Mouse (Mus musculus) stomach, postnatal 0 days (tissue): ENCODE measurements at regions not wholly inside any gene's neighbourhood (a gene's known extent, or its start where the extent isn't known, plus 50 kb on each side); places are given as distances from the start of the nearest gene placed in this dataset.

Source experiments
- ATAC-seq: fragments of 200-750 bp; cut with Nextera tagmentation; 2 replicates; pipeline ENCODE4 v1.8.0; 2017; ENCODE audit not compliant: low FRiP score, low TSS enrichment
- DNase-seq: peaks from one replicate; pipeline ENCODE4 v3.0.0-alpha.2; 2016; ENCODE audit warnings: low spot score
- H3K27ac ChIP-seq: fragments of 300-500 bp; sonication (generic); replicated peaks from 2 replicates; pipeline ENCODE4 v1.5.1; 2014; ENCODE audit warnings: mild to moderate bottlenecking, control low read depth
- H3K27me3 ChIP-seq: fragments of 300-500 bp; sonication (generic); 2 replicates; pipeline ENCODE4 v1.6.1; 2014; ENCODE audit warnings: low read length; ENCODE audit not compliant: control insufficient read depth, insufficient read depth
- H3K36me3 ChIP-seq: fragments of 300-500 bp; sonication (generic); 2 replicates; pipeline ENCODE4 v1.6.1; 2014; ENCODE audit warnings: low read length, mixed read lengths; ENCODE audit not compliant: control insufficient read depth, insufficient read depth
- H3K4me1 ChIP-seq: fragments of 300-500 bp; sonication (generic); replicated peaks from 2 replicates; pipeline ENCODE4 v1.6.1; 2014; ENCODE audit warnings: antibody characterized with exemption; ENCODE audit not compliant: control insufficient read depth, insufficient read depth
- H3K4me2 ChIP-seq: fragments of 300-500 bp; sonication (generic); replicated peaks from 2 replicates; pipeline ENCODE4 v1.6.1; 2014; ENCODE audit warnings: low read depth, mild to moderate bottlenecking, control low read depth, moderate library complexity
- H3K4me3 ChIP-seq: fragments of 300-500 bp; sonication (generic); 2 replicates; pipeline ENCODE4 v1.5.1; 2014; ENCODE audit warnings: low read depth, low read length, control low read depth
- H3K9ac ChIP-seq: fragments of 300-500 bp; sonication (generic); 2 replicates; pipeline ENCODE4 v1.6.1; 2014; ENCODE audit warnings: mild to moderate bottlenecking, low read length, control low read depth, mixed read lengths
- H3K9me3 ChIP-seq: fragments of 300-500 bp; sonication (generic); 2 replicates; pipeline ENCODE4 v1.6.1; 2016; ENCODE audit warnings: low read length; ENCODE audit not compliant: control insufficient read depth
- CTCF ChIP-seq: IDR thresholded peaks from 2 replicates; pipeline ENCODE4 v1.5.1; 2016; ENCODE audit warnings: antibody characterized with exemption, low read depth, mild to moderate bottlenecking, moderate library complexity
- EP300 ChIP-seq: optimal IDR thresholded peaks from 2 replicates; pipeline ENCODE3; 2016; ENCODE audit warnings: antibody characterized with exemption
- WGBS: fragments of 180-500 bp; shearing (Covaris S2); extraction: QIAGEN DNeasy Blood & Tissue Kit; methylation state at CpG from one replicate; pipeline ENCODE4 v1.1.7; 2014; 5-methylcytosine and 5-hydroxymethylcytosine counted together

DNA sequence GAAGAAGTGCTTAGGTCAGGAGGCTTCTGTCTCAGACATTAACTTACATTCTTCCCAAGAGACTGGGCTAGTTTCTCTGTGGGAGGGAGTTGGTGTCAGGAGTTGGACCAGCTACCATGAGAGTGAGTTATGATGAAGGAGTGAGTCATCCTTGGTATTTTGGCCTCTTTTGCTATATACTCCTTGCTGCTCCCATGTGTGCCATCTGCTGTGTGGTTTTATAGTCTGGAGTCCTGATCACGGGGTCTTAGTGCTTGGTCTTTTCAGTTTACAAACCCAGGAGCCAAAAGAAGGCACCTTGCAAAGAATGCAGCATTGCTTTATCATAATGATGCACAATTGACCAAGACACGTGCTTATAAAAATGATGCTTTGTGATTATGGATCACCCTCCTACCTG, 56.6 kb downstream of the Zfp503 start:
- no peak overlapping the region for H3K9ac ChIP-seq
- ATAC-seq (no peak), DNase-seq (no peak)
- TF ChIP-seq CTCF, result no peak
- TF ChIP-seq EP300, result no peak
- H3K4me3 ChIP-seq, result no peak overlapping the region
- H3K27ac ChIP-seq, result no peak overlapping the region
- H3K36me3 ChIP-seq, result no peaks in the 10 kb centered on the region
- no peaks in the 10 kb centered on the region for H3K27me3 ChIP-seq
- no peaks in the 10 kb centered on the region for H3K4me1 ChIP-seq
- no peak overlapping the region for H3K4me2 ChIP-seq
- H3K9me3 ChIP-seq, result no peaks in the 10 kb centered on the region
- WGBS, result 65% methylated on average over 2 of the region's 2 CpGs

DNA sequence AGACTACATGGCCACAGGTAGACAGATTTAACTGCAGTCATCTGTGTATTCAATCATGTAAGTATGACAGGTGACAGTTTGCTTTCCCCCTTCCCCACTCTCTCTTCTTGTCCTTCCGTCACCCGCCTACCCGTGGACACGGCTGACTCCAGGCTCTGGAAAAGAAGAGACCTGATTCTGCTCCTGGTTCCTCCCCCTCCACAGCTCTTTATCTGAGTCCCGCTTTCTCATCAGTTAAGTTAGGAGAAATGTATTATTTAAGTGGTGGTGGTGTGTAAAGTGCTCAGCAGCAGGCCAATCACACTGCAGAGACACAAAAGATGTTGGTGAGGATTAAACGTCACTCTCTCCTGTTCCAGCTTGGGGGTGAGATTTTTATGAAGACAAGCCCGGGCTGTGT, 57.5 kb downstream of the Zfp503 start:
- Histone ChIP-seq H3K4me1 (no peaks in the 10 kb centered on the region), H3K9ac (no peak overlapping the region), H3K27ac (no peak overlapping the region), H3K27me3 (no peaks in the 10 kb centered on the region), H3K36me3 (no peaks in the 10 kb centered on the region), H3K4me2 (no peak overlapping the region), H3K9me3 (no peaks in the 10 kb centered on the region), H3K4me3 (no peak overlapping the region)
- ATAC-seq, result no peak
- DNase-seq, result no peak
- TF ChIP-seq EP300 (no peak), CTCF (no peak)
- WGBS, result 75% methylated on average over 7 of the region's 7 CpGs

- Histone ChIP-seq H3K4me2 (no peak overlapping the region), H3K9me3 (no peaks in the 10 kb centered on the region), H3K4me1 (no peaks in the 10 kb centered on the region), H3K36me3 (no peaks in the 10 kb centered on the region), H3K27me3 (no peaks in the 10 kb centered on the region), H3K27ac (no peak overlapping the region), H3K9ac (no peak overlapping the region), H3K4me3 (no peak overlapping the region)
- TF ChIP-seq EP300 (no peak), CTCF (no peak)
- ATAC-seq (no peak), DNase-seq (no peak)
- 66% methylated on average over 5 of the region's 5 CpGs for WGBS
Measured at GRCm38 (mm10) chr14:21929048-21929447, 60.4 kb downstream of the Zfp503 start.

DNA sequence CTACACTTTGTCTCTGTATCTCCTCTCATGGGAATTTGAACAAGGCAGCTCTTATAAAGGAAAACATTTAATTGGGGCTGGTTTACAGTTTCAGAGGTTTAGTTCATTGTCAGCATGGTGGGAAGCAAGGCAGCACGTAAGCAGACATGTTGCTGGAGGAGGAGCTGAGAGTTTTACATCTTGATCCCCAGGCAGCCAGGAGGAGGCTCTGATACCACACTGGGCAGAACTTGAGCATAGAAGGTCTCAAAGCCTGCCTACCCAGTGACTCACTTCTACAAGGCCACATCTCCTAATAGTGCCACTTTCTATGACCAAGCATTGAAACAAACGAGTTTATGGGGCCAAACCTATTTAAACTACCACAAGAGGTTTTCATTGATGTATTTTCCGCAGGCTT, 67.9 kb upstream of the Comtd1 start:
- H3K27me3 ChIP-seq, result no peaks in the 10 kb centered on the region
- TF ChIP-seq EP300, result no peak
- TF ChIP-seq CTCF, result no peak
- H3K9ac ChIP-seq, result no peak overlapping the region
- no peaks in the 10 kb centered on the region for H3K36me3 ChIP-seq
- no peak overlapping the region for H3K4me2 ChIP-seq
- 83% methylated on average over 3 of the region's 3 CpGs for WGBS
- no peaks in the 10 kb centered on the region for H3K9me3 ChIP-seq
- DNase-seq (no peak), ATAC-seq (no peak)
- H3K4me1 ChIP-seq, result no peaks in the 10 kb centered on the region
- H3K4me3 ChIP-seq, result no peak overlapping the region
- H3K27ac ChIP-seq, result no peak overlapping the region

- peak; percentile 50; the same call in 1 of the 2 replicates for ATAC-seq
Measured at GRCm38 (mm10) chr14:21904498-21905395, 56.0 kb upstream of the Comtd1 start.

More at GRCm38 (mm10) chr14:21904498-21905395, 56.0 kb upstream of the Comtd1 start:
- H3K27me3 ChIP-seq, result no peaks in the 10 kb centered on the region
- peak; percentile 44 for DNase-seq
- TF ChIP-seq EP300 (no peak), CTCF (no peak)
- H3K4me2 ChIP-seq, result peak overlapping the region; percentile 51
- peaks cover 2% of the 10 kb centered on the region; the same call in 1 of the 2 replicates for H3K4me1 ChIP-seq
- no peak overlapping the region for H3K4me3 ChIP-seq
- H3K9me3 ChIP-seq, result no peaks in the 10 kb centered on the region
- WGBS, result 20% methylated on average over 18 of the region's 18 CpGs
- H3K9ac ChIP-seq, result no peak overlapping the region
- peak overlapping the region; percentile 93 for H3K27ac ChIP-seq
- no peaks in the 10 kb centered on the region for H3K36me3 ChIP-seq
